Mouse (Mus musculus) left cerebral cortex, adult 6 months (tissue): ENCODE data around the gene Kirrel. TPM values are rescaled to one million over a fixed set of nuclear protein-coding genes. Genes with fewer than 3 reads are reported as not detected.

Source experiments
- long read RNA-seq, 2 experiments: library from polyadenylated mRNA; unstranded; transcript quantifications; one replicate each; pipeline ENCODE4 v2.0.0; 2019 to 2020
- polyA plus RNA-seq: library from polyadenylated mRNA; unstranded; fragments of <200 nt; fragmentation: Nextera tagmentation; gene quantifications from 2 replicates; pipeline ENCODE4 v1.2.3, GENCODE M21; 2021

The Kirrel gene
- polyA plus RNA-seq = 0.15 and 0.25 TPM in 2 replicates
- long read RNA-seq, experiment 1 = 0 reads
- long read RNA-seq, experiment 2, full-length matches to known transcripts = 1 of 1 reads
- long read RNA-seq, experiment 2, partial matches to known transcripts = 0 of 1 reads
- long read RNA-seq, experiment 2, other reads (novel, unspliced or antisense) = 0 of 1 reads

DNA sequence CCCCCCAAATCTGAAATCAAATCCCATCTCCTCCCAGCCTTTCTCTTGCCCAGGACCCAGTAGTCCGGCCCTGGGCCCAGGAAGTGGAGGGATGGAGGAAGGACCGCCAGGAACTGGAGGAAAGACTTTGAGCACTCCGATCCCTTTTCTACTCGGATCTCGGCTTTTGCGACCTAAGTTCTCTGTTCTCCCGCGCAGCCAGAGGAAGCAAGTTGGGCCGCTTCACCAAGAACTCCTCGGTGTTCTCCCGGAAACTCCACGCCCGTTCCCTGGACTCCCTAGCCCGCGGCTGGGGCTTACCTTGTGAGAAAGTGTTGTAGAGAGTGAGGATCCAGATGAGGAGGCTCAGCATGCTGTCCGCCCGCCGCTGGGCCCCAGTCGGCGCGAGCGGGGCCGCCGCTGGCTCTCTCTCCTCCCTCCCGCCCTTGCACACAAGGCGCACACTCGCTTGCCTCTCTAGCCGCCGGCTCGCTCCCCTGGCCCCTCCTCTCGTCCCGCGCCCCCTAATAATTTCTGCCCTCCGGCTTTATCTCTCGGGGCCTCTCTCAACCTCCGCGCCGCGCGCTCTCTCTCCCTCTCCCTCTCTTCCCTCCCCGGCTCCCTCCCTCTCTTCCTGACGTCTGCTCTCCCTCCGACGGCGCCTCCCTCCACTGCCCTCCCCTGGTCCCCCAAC, at the start of gene Kirrel:
Kirrel (minus strand) TSS at position 652 of the 673 bp plus-strand sequence.

Other genes starting within 250 kb of the Kirrel start
- 0.76 and 0.99 TPM in 2 replicates for gene Cd1d1, start 175.3 kb downstream of the Kirrel start, polyA plus RNA-seq
- gene Fcrls, start 89.0 kb upstream of the Kirrel start, polyA plus RNA-seq = 26.6 and 29.8 TPM in 2 replicates
- gene Cd5l, start 183.1 kb upstream of the Kirrel start, polyA plus RNA-seq = not detected in 2 replicates
- gene Fcrl1, start 201.6 kb upstream of the Kirrel start, polyA plus RNA-seq = 0.40 and 0.61 TPM in 2 replicates